Mouse (Mus musculus): Measurements from ENCODE around the gene Tram2.

GRCm38 (mm10) chr1:21100726-21101125, 21.7 kb upstream of the Tram2 start:
- TF ChIP-seq CTCF (IDR thresholded peaks at IDR 0.05) (no peak), EP300 (IDR thresholded peaks at IDR 0.05) (no peak)
